Mouse (Mus musculus) c-Kit-positive CD71-negative TER-119-negative erythroid progenitor cells, embryonic 14.5 days (primary cell): Measurements from ENCODE around the gene Neu2.

ENCODE experiments used
- DNase-seq: peaks from one replicate; pipeline ENCODE4 v3.0.0-alpha.2; 2013; ENCODE audit warnings: low read depth

Neu2 gene

GRCm38 (mm10) chr1:87614576-87615295, 105.0 kb downstream of the Neu2 start:
- no peak for DNase-seq

GRCm38 (mm10) chr1:87620211-87620668, 110.6 kb downstream of the Neu2 start, which contains the start of gene Inpp5d:
Gene Inpp5d, plus strand, starts transcription at chr1:87620312.
- DNase-seq = no peak

GRCm38 (mm10) chr1:87620693-87621092, 111.0 kb downstream of the Neu2 start:
- DNase-seq = no peak

- no peak for DNase-seq
Measured at GRCm38 (mm10) chr1:87621146-87621857, 111.6 kb downstream of the Neu2 start.

- no peak for DNase-seq
Measured at GRCm38 (mm10) chr1:87621858-87622279, 112.2 kb downstream of the Neu2 start.

GRCm38 (mm10) chr1:87623977-87624666, 114.4 kb downstream of the Neu2 start:
- DNase-seq = no peak

- DNase-seq = no peak
Measured at GRCm38 (mm10) chr1:87624826-87625225, 115.1 kb downstream of the Neu2 start.

- DNase-seq = no peak
Measured at GRCm38 (mm10) chr1:87625254-87626025, 115.8 kb downstream of the Neu2 start.

- no peak for DNase-seq
Measured at GRCm38 (mm10) chr1:87626344-87626743, 116.7 kb downstream of the Neu2 start.

- DNase-seq = no peak
Measured at GRCm38 (mm10) chr1:87628085-87628484, 118.4 kb downstream of the Neu2 start.

GRCm38 (mm10) chr1:87631584-87631983, 121.9 kb downstream of the Neu2 start:
- DNase-seq = no peak

- no peak for DNase-seq
Measured at GRCm38 (mm10) chr1:87632163-87632562, 122.5 kb downstream of the Neu2 start.

GRCm38 (mm10) chr1:87636716-87637117, 127.0 kb downstream of the Neu2 start:
- DNase-seq = no peak

- no peak for DNase-seq
Measured at GRCm38 (mm10) chr1:87637121-87637877, 127.6 kb downstream of the Neu2 start.

GRCm38 (mm10) chr1:87637878-87638600, 128.3 kb downstream of the Neu2 start:
- no peak for DNase-seq

- DNase-seq = no peak
Measured at GRCm38 (mm10) chr1:87639724-87640123, 130.0 kb downstream of the Neu2 start.

GRCm38 (mm10) chr1:87640165-87640661, 130.5 kb downstream of the Neu2 start:
- DNase-seq = no peak

- no peak for DNase-seq
Measured at GRCm38 (mm10) chr1:87643016-87643415, 133.3 kb downstream of the Neu2 start.

- DNase-seq = no peak
Measured at GRCm38 (mm10) chr1:87645041-87645440, 135.4 kb downstream of the Neu2 start.

GRCm38 (mm10) chr1:87645748-87646147, 136.1 kb downstream of the Neu2 start:
- no peak for DNase-seq
